Mouse (Mus musculus): ENCODE data around the gene Tacstd2.
"Not testable (repeated sequence)": the region's sequence is repeated elsewhere in the genome, so short reads cannot be mapped to it uniquely, and the experiment has no call there.

Tacstd2 gene

GRCm38 (mm10) chr6:67535777-67536054 is at the start of gene Tacstd2:
Gene Tacstd2 (minus strand): TSS chr6:67535796.
- DNase-seq (ENCODE audit: low spot score in 2 of 2) = no peak

- no peak for DNase-seq (ENCODE audit: low spot score in 2 of 2)
Observed at GRCm38 (mm10) chr6:67566270-67566669, 30.7 kb upstream of the Tacstd2 start.

- no peak for DNase-seq (ENCODE audit: low spot score in 2 of 2)
Observed at GRCm38 (mm10) chr6:67555376-67555775, 19.8 kb upstream of the Tacstd2 start.

- no peak for DNase-seq (ENCODE audit: low spot score in 2 of 2)
Observed at GRCm38 (mm10) chr6:67549550-67549949, 14.0 kb upstream of the Tacstd2 start.

DNA sequence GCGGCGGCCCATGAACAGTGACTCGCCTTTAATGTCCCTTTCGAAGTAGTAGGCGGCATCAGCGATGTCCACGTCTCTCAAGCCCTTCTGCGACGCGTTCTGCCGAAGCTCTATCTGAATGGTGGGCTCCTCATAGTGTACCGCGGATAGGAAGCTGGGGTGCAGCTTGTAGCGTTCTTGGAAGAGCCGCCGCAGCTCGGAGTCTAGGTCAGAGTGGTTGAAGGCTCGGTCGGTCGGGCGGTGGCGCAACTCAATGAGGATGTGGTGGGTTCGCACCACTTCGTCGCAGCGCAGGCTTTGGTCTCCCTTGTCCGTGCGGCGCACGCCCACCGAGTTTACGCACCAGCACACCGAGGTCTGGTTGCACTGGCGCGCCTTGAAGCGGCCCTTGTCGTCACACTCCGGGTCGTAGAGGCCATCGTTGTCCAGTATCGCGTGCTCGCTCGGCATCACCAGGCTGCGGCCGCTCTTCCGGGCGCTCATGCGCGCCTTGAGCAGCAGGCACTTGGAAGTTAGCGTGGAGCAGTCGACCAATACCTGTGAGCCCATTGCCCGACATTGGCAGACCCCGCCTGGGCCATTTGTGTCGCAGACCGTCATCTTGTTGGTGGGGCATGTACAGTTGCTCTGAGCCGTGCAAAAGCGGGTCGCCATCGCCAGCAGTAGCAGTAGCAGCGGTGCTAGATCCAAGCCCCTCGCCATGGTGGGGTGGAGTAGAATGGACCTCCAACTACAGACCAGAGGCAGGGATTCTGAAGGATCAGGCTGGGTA is 405 bp downstream of the Tacstd2 start:
- DNase-seq (ENCODE audit: low spot score in 2 of 2) = no peak

DNA sequence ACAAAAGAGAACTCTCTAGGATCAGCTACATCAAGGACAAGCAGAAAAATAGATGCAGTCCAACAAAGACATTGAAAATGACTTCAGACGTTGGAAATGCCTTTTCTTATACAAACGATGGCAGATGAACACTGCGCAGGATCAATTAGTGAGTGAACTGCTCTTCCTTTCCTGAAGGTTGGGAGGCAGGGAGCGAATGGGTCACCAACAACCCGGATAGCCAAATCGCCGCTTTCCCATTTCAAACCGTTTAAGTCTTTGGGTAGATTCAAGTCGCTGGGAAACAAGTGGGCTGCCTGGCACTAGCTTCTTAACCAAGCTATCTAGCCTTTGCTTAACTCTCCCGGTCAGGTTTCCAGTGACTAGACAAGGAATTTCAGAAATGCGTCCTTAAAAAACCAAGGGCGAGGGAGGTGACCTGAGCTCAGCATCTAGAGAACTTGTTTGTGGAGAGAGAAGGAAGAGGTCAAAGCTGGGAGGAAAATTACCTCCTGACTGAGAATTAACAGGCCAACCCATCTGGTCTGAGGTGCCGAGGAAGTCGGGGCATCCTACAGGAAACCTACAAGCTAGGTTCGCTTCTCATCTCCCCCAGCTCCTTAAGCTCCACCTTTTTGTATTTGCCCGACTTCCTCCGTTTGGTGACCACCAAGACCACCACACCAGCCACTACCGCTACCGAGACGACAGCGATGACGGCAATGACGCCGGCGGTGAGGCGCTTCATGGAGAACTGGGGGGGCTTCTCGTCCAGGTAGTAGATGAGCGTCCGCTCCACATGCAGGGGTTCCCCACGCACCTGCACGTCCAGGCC is 1.2 kb downstream of the Tacstd2 start:
- DNase-seq (ENCODE audit: low spot score in 2 of 2) = no peak

DNA sequence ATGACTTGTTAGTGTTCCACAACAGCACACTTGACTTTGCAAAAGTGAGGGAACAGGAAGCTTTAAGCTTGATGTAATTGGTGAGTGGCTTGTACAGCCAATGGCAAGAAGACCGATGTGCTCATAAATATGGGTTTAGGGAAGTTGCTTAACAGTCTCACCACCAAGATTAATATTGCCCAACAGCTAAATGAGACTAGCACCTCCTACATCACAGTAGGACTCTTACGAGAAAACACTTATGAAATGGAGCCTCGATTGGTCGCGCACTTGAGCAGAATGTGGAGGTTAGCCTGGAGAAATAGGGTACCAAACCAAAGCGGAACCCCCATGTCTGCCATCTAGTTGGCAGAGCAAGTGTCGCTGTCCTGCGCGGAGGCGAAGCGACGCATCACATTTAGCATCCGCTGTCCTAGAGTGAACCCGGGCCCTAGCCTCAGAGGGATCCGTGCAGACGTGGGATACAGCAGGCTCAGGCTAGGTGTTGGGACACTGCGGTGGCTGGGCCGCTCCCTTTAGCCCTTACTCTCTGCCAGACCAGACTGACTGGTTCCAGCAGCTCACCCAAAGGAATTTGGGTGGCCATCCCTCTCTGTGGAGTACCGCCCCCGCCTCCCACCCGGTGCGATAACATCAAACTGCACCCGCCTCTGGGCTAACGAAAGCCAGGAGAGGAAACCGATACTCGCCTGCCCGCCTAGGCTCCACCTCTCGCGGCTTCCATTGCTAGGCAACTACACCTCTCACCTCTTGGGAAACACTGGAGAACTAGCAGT is 2.7 kb downstream of the Tacstd2 start:
- DNase-seq (ENCODE audit: low spot score in 2 of 2) = no peak

DNA sequence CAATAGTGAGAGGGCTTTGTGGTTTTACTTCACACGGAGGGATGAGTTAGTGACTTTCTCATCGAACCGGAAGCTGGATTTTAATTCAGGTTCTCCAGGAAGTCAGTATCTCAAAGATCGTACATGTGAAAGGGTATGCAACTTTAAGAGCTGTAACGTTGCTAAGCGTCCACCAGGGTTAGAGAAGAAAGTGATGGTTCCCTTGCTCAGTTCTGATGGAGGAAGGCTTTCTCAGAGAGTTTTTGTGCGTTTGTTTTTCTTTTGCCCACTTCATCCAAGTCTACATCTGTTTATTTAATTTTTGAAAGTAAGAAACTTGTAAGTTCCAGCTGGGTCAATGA is 3.8 kb downstream of the Tacstd2 start:
- no peak for DNase-seq (ENCODE audit: low spot score in 2 of 2)

DNA sequence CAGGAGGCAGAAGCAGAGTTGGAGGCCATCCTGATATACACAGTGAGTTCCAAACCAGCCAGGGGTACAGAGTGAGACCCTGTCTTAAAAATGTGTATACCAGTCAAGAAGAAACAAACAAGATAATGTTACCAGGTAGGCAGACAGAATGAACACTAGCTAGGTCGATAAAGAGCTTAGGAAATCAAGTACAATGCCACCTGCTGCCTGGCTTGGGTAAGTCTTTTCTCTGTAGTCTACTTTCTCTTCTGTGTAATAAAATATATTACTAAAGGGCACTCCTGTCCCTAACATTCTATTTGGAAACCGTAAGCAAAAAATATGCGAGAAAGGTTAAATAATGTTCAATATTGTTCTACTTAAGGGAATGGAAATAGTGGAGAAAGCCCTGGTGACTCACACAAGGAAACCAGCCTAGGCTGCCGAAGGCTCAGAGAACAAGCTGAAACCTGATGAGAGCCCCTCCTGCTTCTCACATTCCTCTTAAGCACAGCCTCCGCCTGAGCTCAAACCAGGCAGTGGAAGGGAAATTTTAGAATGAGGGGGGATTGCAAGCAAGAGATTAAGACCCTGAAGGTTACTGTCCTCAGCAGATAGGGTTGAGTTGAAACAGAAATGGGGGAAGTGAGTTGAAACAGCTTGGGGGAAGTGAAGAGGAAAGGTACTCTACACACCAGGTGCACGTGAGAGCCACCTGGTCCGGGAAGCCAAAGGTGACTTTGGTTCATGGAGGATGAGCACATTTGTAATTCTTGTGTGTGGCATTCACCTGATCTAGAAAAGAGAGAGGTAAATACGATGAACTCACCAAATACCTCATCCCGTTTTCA is 4.4 kb downstream of the Tacstd2 start:
- DNase-seq (ENCODE audit: low spot score in 2 of 2) = no peak

- no peak for DNase-seq (ENCODE audit: low spot score in 2 of 2)
Observed at GRCm38 (mm10) chr6:67526356-67526755, 9.2 kb downstream of the Tacstd2 start.

DNA sequence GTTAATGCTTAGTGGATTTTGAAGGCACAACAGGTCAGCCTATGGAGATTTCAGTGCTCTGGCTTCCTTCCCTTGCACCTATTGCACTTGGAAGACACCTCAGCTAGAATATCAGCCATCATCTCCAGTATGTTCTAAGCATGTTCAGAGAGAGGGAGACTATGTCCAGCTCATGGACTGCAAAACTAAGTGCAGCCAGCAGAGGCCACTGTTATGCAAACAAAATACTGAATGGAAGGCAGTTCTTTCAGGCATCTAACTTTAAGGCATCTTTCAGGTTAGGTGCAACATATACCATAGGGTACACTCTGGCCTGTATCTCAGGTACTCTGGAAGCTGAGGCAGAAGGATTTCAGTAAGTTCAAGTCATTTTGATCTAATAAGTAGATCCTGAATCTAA is 24.8 kb downstream of the Tacstd2 start:
- DNase-seq (ENCODE audit: low spot score in 2 of 2) = peak in 1 of 2 experiments; percentile 17

DNA sequence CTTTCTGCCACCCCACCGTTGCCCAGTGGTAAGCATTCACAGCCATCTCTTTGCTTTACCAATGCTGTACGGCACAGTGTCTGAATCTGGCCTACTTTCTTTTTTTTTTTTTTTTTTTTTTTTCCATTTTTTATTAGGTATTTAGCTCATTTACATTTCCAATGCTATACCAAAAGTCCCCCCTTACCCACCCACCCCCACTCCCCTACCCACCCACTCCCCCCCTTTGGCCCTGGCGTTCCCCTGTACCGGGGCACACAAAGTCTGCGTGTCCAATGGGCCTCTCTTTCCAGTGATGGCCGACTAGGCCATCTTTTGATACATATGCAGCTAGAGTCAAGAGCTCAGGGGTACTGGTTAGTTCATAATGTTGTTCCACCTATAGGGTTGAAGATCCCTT is 33.7 kb downstream of the Tacstd2 start:
- DNase-seq (ENCODE audit: low spot score in 2 of 2) = not testable (repeated sequence)

DNA sequence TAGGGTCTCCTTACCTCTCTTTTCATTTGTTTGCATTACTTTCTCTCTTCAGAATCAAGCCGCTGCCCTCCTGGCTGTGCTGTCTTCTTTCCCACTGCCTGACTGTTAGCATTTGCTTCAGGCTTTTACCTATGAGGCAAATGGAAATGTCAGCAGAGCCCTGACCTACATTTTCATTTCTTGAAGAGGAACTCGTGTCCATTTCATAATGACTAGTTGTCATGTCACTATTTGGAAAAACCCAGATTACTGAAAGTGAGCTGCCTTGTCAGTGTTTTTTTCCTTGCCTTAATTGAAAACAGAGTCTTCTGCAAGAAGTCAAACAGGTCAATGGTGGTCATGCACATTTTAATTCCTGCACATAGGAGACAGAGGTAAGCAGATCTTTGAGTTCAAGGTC is 43.8 kb downstream of the Tacstd2 start, which contains the start of gene Il23r:
Gene Il23r (minus strand): TSS at position 101 of the 400 bp plus-strand sequence.
- no peak for DNase-seq (ENCODE audit: low spot score in 2 of 2)

All from frontal cortex, postnatal 10 days (tissue).